Mouse (Mus musculus) thymus, postnatal 10 days (tissue): Measurements from ENCODE around the gene Usp29.
A peak's percentile ranks its signal among the peaks of the same experiment; 100 is the strongest.

Experiments used
- DNase-seq, 2 experiments: peaks; one replicate each; pipeline ENCODE4 v3.0.0; 2021; ENCODE audit warnings: low spot score in 2 of 2

The Usp29 gene

DNA sequence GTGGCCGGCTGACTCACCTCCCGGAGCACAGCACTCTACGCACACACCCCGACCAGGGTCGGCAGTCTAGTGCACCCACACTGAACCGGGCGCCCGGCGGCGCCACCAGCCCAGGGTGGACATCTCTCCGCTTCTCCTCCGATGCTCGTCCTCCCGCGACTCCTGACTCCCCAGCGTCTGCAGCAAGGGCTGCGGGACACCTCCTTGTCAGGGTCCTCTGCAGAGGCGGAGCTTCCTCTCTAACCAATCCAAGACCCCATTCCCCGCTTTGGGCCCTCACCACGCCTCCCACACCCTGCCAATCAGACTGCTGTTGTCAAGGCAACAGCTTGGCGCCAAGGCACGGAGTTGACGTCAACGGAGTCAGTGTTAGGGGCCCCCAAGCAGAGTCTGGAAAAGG is at the start of gene Usp29, which contains the start of gene Peg3:
Usp29 (plus strand) TSS at position 338 of the 400 bp plus-strand sequence.
Peg3 (minus strand) TSS at position 191 of the 400 bp plus-strand sequence.
- no peak for DNase-seq

DNA sequence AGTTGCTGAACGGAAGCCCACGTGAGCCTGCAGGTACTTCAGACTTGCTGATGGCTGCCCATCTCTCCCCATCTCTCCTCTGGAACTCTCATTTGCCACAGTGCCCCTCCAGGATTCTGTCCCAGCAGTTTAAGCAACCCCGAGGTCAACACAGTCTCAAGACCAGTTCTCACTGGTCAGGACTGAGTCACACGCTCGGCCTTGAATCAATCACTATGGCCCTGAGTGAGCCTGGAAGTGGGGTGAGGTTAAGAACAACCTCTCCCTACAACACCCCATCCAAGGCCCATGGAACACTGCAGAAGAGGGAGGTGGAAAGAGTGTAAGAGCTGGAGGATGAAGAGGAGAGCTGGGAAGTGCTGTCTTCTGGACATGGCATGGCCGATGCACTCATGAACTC is 44.9 kb upstream of the Usp29 start:
- DNase-seq = no peak

DNA sequence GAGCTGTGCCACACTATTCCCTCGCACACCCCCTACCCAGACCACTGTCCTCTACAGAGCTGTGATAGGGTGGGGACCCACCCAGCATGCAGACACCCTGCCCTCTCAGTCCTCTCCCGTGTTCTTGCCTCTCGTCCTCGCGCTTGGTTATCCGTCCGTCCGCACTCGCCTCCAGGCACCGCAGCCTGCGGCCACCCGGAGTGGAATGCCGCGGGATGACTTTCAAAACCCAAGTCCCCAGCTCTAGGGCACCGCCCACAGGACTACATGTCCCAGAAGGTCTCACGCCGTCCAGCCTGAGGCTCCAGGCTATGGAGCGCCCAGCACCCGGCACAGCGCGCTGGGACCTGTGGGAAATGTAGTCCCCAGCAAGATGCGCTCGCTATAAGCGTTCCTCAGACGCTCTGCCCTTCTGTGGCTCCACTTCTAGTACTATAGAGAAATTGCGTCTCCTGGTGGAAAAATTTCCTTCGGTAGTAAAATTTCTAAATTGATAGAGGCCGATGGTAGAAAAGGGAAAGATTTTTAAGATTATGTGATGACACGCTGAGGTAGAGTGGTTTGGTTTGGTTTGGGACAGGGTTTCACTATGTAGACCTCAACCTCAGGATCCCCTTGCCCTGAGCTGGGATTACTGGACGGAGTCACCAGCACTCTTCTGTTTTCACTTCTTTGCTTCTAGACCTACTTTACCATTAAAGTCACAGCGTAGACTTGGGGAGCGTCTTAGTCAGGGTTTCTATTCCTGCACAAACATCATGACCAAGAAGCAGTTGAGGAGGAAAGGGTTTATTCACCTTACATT is 33.9 kb upstream of the Usp29 start, which contains the start of gene Zim1:
Zim1 (minus strand) TSS at position 210 of the 805 bp plus-strand sequence.
- DNase-seq = no peak

DNA sequence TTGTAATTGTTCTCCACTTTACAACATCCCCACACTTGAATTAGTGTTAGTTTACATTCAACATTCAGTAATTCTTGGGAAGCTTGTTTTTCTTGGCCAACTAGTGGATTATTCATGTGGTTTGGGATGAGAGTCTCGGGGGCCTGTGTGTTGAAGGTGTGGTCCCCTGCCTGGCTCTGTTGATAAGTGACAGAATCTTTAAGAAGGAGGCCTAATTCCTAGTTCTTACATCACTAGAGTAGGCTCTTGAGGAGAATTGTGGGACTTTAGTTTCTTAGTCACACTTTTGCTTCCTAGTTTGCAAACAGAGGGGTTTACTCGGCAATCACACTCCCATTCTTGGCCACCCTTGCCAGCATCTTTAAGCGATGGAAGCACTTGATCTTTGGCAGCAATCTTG is 31.1 kb upstream of the Usp29 start:
- DNase-seq = no peak

DNA sequence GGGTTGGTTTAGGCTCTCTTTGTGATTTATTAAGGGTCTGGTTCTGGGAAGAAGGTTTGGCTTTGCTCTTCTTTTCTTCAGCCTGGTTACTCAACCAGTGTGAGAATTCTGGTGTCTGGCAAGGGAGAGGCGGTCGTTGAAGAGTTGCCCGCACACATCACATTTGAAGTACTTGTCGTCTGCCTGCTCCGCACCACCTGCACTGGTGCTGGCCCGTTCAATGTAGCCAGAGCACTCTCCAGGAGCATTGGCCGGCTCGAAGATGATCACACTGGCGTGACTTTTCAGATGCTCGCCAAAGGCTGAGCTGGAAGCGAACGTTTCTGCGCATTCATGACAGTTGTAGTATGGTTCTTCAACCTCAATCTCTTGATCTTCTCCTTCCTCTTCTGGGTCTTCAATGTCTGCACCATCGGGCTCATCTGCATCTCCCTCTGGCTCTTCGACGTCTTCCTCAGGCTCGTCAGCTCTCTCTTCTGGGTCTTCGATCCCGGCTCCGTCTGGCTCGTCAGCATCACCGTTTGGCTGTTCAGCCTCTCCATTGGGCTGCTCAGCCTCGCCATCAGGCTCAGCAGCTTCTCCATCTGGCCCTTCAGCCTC is 22.9 kb upstream of the Usp29 start:
- DNase-seq = no peak

DNA sequence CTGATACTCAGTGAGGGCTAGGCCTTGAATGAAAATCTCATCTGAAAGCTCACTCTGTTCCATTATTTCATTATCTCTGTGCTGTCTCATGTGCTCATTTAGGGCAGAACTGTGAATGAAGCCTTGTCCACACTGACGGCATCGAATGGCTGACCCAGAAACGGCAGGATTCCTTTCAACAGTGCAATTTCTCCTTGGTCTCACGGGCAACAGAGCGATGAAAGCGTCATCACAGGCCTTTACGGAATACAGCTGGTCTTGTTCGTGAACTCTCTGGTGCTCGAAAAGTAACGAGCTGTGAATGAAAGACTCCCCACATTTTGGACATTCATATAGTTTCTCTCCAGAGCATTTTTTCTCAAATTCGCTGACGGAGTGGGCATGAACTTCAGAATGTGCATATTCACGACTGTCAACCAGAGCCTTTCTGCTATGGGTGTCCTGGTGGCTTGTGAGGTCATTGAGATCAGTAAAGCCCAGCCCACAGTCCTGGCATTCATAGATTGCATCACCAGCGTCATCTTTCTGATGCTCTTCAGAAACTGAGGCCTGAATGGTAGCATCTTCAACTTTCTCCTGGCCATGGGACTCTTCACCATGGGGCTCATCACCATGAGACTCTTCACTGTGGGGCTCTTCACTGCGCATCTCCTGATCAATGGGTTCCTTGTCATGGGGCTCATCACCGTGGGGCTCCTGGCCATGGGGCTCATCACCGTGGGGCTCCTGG is 21.8 kb upstream of the Usp29 start:
- DNase-seq = no peak

DNA sequence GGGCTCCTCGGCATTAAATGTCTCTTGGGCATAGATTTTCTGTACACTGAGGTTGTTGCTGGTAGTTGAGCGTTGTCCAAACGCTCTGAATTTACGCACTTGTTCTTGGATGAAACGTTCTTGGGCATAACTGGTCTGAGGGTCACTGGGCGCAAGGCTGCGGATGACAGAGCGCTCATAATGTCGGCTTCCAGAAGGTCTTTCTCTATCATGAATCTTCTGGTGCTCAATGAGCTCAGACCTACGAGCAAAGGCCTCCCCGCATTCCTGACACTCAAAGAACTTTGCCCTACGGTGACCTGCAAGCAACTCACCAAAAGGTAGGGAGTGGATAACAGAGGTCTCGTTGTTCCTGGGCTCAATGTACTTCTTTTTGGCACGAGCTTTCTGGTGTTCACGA is 21.0 kb upstream of the Usp29 start:
- no peak for DNase-seq

DNA sequence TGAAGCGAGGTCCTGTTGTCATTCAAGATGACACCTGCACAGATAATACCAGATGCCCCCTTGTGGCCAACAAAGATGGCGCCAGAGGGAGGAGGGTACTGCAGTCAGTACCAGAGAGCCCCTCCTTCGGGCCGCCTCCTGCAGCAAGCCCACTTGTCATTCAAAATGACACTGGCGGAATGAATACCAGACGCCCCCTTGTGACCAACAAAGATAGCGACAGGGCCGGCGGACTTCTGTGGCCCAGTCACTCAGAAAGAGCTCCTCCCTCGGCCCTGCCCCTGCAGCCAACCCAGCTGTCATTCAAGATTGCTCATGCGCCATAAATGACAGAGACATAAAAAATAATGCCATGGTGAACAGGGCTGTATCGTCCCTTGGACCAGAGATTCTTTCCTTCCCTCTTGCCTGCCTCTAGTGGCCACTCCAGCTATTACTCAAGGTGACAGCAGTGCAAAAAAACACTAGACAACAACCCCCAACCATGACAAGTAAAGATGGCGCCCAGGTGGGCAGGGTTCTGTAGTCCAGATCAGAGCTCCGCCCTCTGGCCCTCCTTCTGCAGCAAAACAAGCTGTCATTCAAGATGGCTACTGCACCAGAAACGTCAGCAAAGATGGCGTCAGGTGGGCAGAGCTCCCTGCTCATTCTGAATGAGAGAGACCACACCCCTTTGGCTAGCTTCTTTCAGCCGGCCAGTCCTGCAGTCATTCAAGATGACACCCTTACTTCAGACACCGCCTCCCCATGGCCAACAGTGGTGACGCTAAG is 2.8 kb upstream of the Usp29 start:
- DNase-seq = no peak

DNA sequence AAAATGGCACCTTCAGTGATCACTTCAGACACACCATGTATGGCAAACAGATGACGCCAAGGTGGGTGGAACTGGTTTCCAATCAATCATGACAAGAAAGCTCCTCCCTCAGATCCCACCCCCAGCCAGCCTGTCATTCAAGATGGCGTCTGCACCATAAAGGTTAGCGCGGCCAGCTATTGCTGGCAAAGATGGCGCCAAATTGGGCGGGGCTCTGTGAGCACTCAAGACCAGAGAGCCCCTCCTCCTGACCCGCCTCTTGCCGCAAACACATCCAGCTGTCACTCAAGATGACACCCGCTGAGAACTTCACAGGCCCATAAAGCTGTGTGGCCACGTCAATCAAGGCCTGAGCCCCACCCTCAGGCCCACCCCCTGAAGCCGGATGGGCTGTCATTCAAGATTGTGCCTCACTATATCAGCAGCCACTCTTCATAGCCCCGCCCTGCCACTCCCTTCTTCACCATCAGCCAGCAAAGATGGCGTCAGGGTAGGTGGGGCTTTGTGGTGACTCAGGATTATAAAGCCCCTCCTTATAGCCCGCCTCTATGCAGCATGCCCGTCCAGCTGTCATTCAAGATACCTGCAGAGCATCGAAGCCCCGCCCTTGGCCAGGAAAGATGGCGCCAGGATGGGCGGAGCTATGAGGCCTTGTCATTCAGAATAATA is 2.0 kb upstream of the Usp29 start:
- no peak for DNase-seq

DNA sequence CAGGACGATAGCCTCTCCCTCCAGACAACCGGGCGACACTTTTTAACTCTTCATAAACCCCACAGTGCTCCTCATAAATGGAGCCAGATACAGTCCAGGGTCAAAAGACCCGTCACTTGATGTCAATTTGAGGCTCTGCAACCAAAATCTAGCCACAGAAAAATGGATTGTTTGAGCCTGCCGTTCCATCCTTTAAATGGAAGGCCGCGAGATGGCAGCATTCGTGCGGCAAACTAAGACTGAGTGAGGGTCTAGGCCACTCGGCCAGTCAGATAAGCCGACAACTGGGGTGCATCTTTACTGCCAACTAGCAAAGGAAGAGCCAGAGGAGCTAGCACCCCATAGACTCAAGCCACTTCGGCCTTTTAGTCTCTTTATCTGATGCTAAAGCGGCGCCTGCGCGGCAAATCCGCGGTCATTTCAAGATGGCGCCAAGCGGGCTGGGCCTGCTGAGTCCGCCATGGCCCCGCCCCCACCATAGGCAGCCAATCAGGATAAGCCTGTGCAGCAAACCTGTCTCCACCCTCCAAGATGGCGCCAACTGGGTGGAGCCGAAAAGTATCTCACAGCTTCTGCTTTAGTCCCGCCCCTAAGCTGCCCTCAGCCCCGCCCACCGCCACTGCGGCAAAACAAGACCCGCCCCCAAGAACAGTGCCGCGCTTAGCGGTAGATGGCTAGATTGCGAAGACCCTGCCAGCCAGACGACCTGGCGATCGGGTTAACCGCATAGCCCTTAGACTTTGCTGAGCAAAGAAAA is 1.1 kb upstream of the Usp29 start:
- peak in 1 of 2 experiments; percentile 9 for DNase-seq

DNA sequence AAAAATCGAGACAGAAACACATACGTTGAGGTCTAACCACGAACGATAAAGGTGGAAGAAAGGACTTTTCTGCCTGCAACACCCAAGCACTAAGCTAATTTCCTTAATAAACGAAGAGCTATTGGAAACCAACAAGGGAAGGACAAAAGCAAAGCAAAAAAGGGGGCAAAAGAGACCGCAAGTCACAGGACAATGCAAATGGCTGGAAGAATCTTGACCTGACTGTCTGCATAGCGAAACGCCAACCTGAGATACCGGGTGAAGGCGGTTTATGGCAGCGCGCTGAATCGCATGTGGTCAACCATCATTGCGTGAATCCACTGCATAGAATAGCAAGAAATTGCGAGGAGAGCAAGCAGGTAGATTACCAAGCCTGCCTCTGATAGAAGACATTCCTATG is 423 bp downstream of the Usp29 start:
- no peak for DNase-seq

DNA sequence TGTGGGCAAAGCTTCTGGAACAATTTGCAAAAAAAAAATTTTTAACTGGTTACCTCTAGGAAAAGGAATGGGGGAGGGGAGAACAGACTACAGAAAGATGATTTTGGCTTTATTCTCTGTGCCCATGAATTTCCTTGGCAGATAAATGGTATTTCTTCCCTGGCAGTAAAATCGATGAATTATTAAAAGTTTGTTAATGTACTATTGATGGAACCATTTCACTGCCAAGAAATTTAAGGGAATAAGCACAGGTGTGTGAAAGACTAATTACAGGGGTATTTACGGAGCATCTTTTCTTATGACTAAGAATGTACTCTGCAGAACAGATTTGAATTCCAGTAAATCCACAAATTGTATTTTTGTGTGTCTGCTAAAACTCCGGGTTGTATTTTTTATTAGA is 995 bp downstream of the Usp29 start:
- no peak for DNase-seq

DNA sequence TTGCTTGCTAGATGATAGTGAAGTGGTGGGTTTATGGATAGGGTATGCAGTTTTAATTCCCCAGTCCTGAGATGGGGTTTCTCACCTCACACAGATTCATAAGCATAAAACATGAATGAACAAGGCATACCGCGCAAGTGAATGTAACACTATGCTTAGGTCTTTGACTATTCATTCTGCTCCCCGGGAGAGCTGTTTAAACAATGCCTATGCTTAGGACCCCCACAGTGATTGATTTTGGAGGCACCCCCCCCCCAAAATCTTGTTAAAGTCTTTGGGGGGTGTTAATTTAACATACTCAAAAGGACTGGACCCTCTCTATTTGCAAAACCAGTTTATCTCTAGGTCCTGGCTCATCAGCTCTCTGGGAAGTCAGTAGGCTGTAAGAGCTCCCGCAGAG is 1.6 kb downstream of the Usp29 start:
- DNase-seq = no peak

DNA sequence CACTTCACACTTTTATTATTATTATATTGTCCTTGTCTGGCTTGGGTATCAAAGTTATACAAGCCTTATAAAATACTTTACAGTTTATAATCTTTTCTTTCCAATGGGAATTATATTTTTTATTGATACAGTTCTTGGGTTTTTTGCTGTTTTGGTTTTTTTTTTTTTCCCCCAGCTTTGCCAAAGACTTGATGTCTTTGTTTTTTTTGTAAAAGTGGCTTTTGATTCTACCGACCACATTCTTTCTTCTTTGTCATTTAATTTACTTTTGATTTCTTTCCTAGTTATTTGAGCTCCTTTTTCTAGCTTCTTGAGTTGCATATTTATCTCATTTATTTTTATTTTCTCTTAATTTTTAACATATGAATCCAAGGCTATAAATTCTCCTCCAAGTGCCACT is 5.7 kb downstream of the Usp29 start:
- no peak for DNase-seq

DNA sequence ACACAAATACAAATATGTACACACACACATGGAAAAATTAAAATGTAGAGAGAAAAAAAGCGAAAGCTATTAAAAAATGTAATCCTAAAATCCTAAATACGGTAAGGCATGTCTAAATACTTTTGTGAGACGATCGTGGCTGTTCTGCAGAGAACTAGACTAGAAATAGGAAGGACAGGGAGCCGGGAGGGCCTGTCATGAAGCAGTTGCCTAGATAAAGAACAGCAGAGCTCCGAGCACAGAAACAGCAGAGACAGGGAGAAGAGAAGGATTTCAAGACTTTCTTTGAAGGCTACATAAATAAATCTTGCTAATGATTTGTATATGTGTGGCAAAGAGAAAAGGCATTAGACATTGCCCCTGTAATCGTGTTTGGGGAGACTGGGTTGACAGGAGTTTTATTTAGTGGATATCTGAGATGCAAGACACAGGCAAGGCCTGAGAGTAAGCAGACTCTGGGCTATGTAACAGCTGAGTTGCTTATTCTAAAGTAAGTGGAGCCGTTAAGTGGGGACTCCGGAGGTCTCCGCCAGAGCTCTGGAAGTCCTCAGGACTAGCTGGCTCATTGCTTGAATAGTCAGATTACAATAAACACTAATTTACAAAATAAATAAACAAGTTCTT is 14.0 kb downstream of the Usp29 start:
- DNase-seq = no peak

DNA sequence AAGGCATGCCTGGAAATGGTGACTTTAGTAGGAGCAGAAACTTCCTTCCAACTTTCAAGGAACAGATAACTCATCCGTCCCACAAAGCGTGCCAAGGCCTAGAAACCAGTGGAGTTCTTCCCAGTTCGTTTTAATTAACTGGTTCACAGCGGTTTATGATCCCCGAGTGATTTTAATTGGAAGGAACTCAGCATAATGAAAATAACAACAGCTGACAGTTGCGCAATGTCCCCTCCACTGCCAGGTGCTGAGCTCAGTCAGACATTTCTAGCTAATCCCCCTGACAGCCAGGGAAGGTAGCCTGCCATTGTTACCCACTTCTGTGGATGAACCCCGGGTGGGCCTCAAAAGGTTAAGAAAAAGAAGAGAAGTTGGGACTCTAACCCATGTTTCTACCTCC is 18.8 kb downstream of the Usp29 start:
- DNase-seq = no peak

DNA sequence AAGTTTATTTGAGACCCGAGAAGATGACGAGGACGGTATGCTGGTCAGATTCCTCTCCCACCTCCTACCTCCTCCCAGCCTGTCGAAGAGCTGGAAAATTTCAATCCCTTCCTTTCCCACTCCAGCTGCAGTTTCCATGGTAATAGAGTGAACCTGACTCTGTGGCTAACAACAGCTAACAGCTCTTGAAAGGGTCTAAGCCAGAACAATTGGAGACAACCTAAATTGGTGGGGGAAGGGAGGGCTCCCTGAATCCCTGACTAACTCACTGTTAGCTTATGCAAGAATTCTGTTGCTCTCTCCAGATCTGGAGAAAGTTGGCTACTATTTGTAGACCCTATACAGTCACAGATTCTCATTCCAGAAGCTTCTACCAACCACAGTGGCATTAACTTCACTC is 23.1 kb downstream of the Usp29 start:
- DNase-seq = no peak

DNA sequence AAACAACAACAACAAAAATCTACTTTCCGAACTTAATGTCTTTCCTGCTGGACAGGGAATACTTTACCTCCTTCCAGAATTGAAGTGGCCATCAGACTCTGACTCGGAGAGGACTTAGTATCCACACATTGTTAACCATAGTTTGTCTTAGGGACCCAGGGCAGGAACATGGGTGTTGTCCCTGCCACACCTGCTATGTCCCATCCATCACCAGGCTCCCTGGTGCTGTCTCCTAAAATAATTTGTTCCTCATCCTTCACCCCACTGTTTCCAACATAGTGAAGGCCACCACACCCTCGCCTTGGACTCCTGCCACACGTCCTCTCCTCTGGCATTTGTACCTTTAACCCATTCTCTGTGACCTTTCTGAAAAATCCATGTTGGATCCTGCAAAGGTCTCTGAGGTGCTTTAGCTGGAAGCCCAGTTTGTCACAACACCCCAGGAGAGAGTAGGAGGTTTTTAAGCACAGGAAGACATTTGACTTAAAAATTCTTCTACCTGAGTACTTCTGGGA is 26.5 kb downstream of the Usp29 start:
- no peak for DNase-seq

DNA sequence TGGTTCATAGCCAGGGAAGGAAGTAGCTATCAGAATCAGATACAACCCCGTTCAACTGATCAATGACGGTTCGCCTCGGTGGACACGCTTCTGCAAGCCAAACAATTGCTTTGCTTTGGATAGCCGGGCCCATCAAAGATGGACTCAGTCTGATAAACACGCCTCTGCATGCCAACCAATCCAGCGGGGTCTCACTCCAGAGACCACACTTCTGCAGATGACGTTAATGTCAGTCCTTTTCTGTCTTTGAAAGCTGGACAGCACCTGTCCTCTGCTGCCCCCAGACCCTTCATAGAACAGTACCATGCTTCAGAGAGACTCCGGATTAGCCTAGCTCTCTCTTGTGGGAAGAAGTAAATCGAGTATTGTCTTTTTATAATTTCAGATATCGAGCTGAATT is 29.3 kb downstream of the Usp29 start:
- DNase-seq = no peak

DNA sequence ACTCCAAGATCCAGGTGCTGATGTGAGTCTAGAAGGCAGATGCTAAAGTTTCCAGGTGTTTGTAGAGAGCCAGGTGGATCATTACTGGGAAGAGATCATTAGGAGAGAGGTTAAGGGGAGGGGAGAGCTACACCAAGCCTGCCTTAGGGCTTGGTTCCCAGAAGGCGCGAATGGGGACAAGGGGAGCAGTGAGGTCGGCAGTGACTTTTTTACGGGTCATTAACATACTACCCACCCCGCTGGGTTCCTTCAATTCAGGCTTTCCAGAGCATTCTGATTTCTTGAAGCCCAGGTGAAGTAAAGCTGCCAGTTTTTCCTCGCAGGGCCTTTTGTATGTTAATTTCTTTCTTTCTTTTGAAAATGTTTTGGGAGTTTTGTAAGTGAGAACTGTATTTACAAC is 29.8 kb downstream of the Usp29 start:
- DNase-seq = no peak
